Mouse (Mus musculus) myocyte (in vitro differentiated cells): ENCODE data around the gene Insig2. TPM values are rescaled to one million over a fixed set of nuclear protein-coding genes. Genes with fewer than 3 reads are reported as not detected.

Experiments used
- H3K27me3 ChIP-seq: one replicate; pipeline ENCODE4 v1.6.1; 2011; ENCODE audit not compliant: control insufficient read depth, insufficient read depth, insufficient read length
- H3K36me3 ChIP-seq: one replicate; pipeline ENCODE4 v1.6.1; 2011; ENCODE audit not compliant: control insufficient read depth, insufficient read depth
- H3K4me2 ChIP-seq: one replicate; pipeline ENCODE4 v1.6.1; 2011; ENCODE audit warnings: low read depth, control low read depth
- H3K4me3 ChIP-seq: one replicate; pipeline ENCODE4 v1.5.1; 2011; ENCODE audit warnings: mild to moderate bottlenecking, control low read depth, moderate library complexity
- H3K79me2 ChIP-seq: one replicate; pipeline ENCODE4 v1.6.1; 2011; ENCODE audit not compliant: control insufficient read depth, insufficient read depth
- H3ac ChIP-seq: one replicate; pipeline ENCODE4 v1.6.1; 2011; ENCODE audit not compliant: control insufficient read depth, insufficient read length
- CEBPB ChIP-seq: IDR thresholded peaks from 2 replicates; pipeline ENCODE4 v1.6.1; 2011; ENCODE audit warnings: mild to moderate bottlenecking, moderate library complexity; ENCODE audit not compliant: poor library complexity, insufficient read depth, severe bottlenecking
- E2F4 ChIP-seq: IDR thresholded peaks from one replicate; pipeline ENCODE4 v1.6.1; 2011; ENCODE audit warnings: mild to moderate bottlenecking, control low read depth, moderate library complexity; ENCODE audit not compliant: insufficient read depth
- MAX ChIP-seq: IDR thresholded peaks from one replicate; pipeline ENCODE4 v1.6.1; 2011; ENCODE audit warnings: low read depth, mild to moderate bottlenecking, control low read depth
- MYOD1 ChIP-seq, 3 experiments: IDR thresholded peaks; one replicate each; pipeline ENCODE4 v1.6.1; 2011; ENCODE audit warnings: control low read depth in 2 of 3, low read depth in 2 of 3, mild to moderate bottlenecking in 2 of 3, moderate library complexity in 1 of 3; ENCODE audit not compliant: insufficient read length in 2 of 3, control insufficient read depth in 1 of 3
- MYOG ChIP-seq, 3 experiments: IDR thresholded peaks; one replicate each; pipeline ENCODE4 v1.6.1; 2011; ENCODE audit warnings: control low read depth in 2 of 3, low read depth in 2 of 3, mild to moderate bottlenecking in 2 of 3; ENCODE audit not compliant: insufficient read length in 2 of 3, control insufficient read depth in 1 of 3, insufficient read depth in 1 of 3
- POLR2A ChIP-seq: IDR thresholded peaks from one replicate; pipeline ENCODE4 v1.6.1; 2011; ENCODE audit warnings: low read depth, mild to moderate bottlenecking, control low read depth, moderate library complexity; ENCODE audit not compliant: insufficient read length
- POLR2AphosphoS2 ChIP-seq: IDR thresholded peaks from one replicate; pipeline ENCODE4 v1.6.1; 2011; ENCODE audit warnings: low read depth, control low read depth; ENCODE audit not compliant: insufficient read length
- REST ChIP-seq: IDR thresholded peaks from one replicate; pipeline ENCODE4 v1.6.1; 2011; ENCODE audit warnings: mild to moderate bottlenecking, control low read depth, moderate library complexity; ENCODE audit not compliant: insufficient read depth, insufficient read length
- SRF ChIP-seq: IDR thresholded peaks from one replicate; pipeline ENCODE4 v1.6.1; 2011; ENCODE audit warnings: low read depth; ENCODE audit not compliant: control insufficient read depth, insufficient read length
- TCF12 ChIP-seq: IDR thresholded peaks from one replicate; pipeline ENCODE4 v1.6.1; 2011; ENCODE audit warnings: mild to moderate bottlenecking, control low read depth; ENCODE audit not compliant: poor library complexity, insufficient read depth, severe bottlenecking
- TCF3 ChIP-seq: IDR thresholded peaks from one replicate; pipeline ENCODE4 v1.6.1; 2011; ENCODE audit warnings: low read depth, control low read depth; ENCODE audit not compliant: insufficient read length
- USF1 ChIP-seq: IDR thresholded peaks from one replicate; pipeline ENCODE4 v1.6.1; 2011; ENCODE audit warnings: low read depth, mild to moderate bottlenecking, control low read depth, moderate library complexity
- polyA plus RNA-seq: library from polyadenylated mRNA; unstranded; fragments of >200 nt; fragmentation: generic; extraction: Trizol; gene quantifications from one replicate; pipeline ENCODE4 v1.2.1, GENCODE M21; 2012; ENCODE audit warnings: missing spikeins

The Insig2 gene
- polyA plus RNA-seq, 1 experiment: 46.1 TPM

- no peaks in the 10 kb centered on the region for H3K27me3 ChIP-seq
- TF ChIP-seq MYOD1 (IDR thresholded peaks at IDR 0.05; ENCODE audit: control insufficient read depth in 1 of 3, insufficient read length in 2 of 3, low read depth in 2 of 3) (no peak), USF1 (no peak), E2F4 (no peak), TCF3 (no peak), POLR2A (no peak), CEBPB (no peak), POLR2AphosphoS2 (no peak), TCF12 (no peak), MYOG (IDR thresholded peaks at IDR 0.05; ENCODE audit: control insufficient read depth in 1 of 3, insufficient read depth in 1 of 3, insufficient read length in 2 of 3, low read depth in 2 of 3) (no peak), MAX (no peak)
- H3K79me2 ChIP-seq: no peaks in the 10 kb centered on the region
- no peak overlapping the region for H3K4me2 ChIP-seq
- no peaks in the 10 kb centered on the region for H3K36me3 ChIP-seq
- H3K4me3 ChIP-seq: no peak overlapping the region
- no peak overlapping the region for H3ac ChIP-seq
Measured at GRCm38 (mm10) chr1:121290340-121290739, 42.0 kb downstream of the Insig2 start.

GRCm38 (mm10) chr1:121284197-121284596, 48.2 kb downstream of the Insig2 start:
- Histone ChIP-seq H3ac (no peak overlapping the region), H3K27me3 (no peaks in the 10 kb centered on the region), H3K4me2 (no peak overlapping the region), H3K79me2 (no peaks in the 10 kb centered on the region), H3K36me3 (no peaks in the 10 kb centered on the region), H3K4me3 (no peak overlapping the region)
- TF ChIP-seq CEBPB (no peak), MYOG (IDR thresholded peaks at IDR 0.05; ENCODE audit: control insufficient read depth in 1 of 3, insufficient read depth in 1 of 3, insufficient read length in 2 of 3, low read depth in 2 of 3) (no peak), SRF (no peak), TCF12 (no peak), MAX (no peak), MYOD1 (IDR thresholded peaks at IDR 0.05; ENCODE audit: control insufficient read depth in 1 of 3, insufficient read length in 2 of 3, low read depth in 2 of 3) (no peak), USF1 (no peak)

GRCm38 (mm10) chr1:121280501-121280900, 51.9 kb downstream of the Insig2 start:
- H3K79me2 ChIP-seq: no peaks in the 10 kb centered on the region
- no peaks in the 10 kb centered on the region for H3K27me3 ChIP-seq
- H3ac ChIP-seq: no peak overlapping the region
- H3K36me3 ChIP-seq: no peaks in the 10 kb centered on the region
- TF ChIP-seq CEBPB: peak; percentile 33; the same call in 1 of the 2 replicates
- TF ChIP-seq E2F4: no peak
- no peak overlapping the region for H3K4me2 ChIP-seq
- H3K4me3 ChIP-seq: no peak overlapping the region

GRCm38 (mm10) chr1:121278370-121278769, 54.0 kb downstream of the Insig2 start:
- H3ac ChIP-seq: no peak overlapping the region
- H3K36me3 ChIP-seq: no peaks in the 10 kb centered on the region
- TF ChIP-seq USF1 (no peak), MYOG (IDR thresholded peaks at IDR 0.05; ENCODE audit: control insufficient read depth in 1 of 3, insufficient read depth in 1 of 3, insufficient read length in 2 of 3, low read depth in 2 of 3) (no peak)
- H3K4me2 ChIP-seq: no peak overlapping the region
- H3K27me3 ChIP-seq: no peaks in the 10 kb centered on the region
- no peak overlapping the region for H3K4me3 ChIP-seq
- no peaks in the 10 kb centered on the region for H3K79me2 ChIP-seq

- H3K4me3 ChIP-seq: no peak overlapping the region
Measured at GRCm38 (mm10) chr1:121277466-121277865, 54.9 kb downstream of the Insig2 start.

More at GRCm38 (mm10) chr1:121277466-121277865, 54.9 kb downstream of the Insig2 start:
- no peak overlapping the region for H3ac ChIP-seq
- no peaks in the 10 kb centered on the region for H3K27me3 ChIP-seq
- no peaks in the 10 kb centered on the region for H3K79me2 ChIP-seq
- no peaks in the 10 kb centered on the region for H3K36me3 ChIP-seq
- H3K4me2 ChIP-seq: no peak overlapping the region
- TF ChIP-seq E2F4 (no peak), REST (no peak), POLR2A (no peak), SRF (no peak), TCF12 (no peak), MYOG (IDR thresholded peaks at IDR 0.05; ENCODE audit: control insufficient read depth in 1 of 3, insufficient read depth in 1 of 3, insufficient read length in 2 of 3, low read depth in 2 of 3) (no peak), CEBPB (no peak), MAX (no peak), MYOD1 (IDR thresholded peaks at IDR 0.05; ENCODE audit: control insufficient read depth in 1 of 3, insufficient read length in 2 of 3, low read depth in 2 of 3) (no peak)
